Mouse (Mus musculus) liver, embryonic 16.5 days (tissue): Measurements from ENCODE around the gene Phf1. TPM values are rescaled to one million over a fixed set of nuclear protein-coding genes. Genes with fewer than 3 reads are reported as not detected.

ENCODE experiments used
- ATAC-seq: fragments of 200-750 bp; cut with Nextera tagmentation; 2 replicates; pipeline ENCODE4 v1.8.0; 2017; ENCODE audit warnings: low read depth, mild to moderate bottlenecking, moderate number of reproducible peaks, moderate library complexity
- H3K27ac ChIP-seq: fragments of 300-500 bp; sonication (generic); 2 replicates; pipeline ENCODE4 v1.5.1; 2014; ENCODE audit warnings: mild to moderate bottlenecking, low read length
- H3K27me3 ChIP-seq: fragments of 300-500 bp; sonication (generic); 2 replicates; pipeline ENCODE4 v1.6.1; 2014; ENCODE audit warnings: low read depth, low read length, mixed read lengths; ENCODE audit not compliant: control insufficient read depth, insufficient read depth
- H3K36me3 ChIP-seq: fragments of 300-500 bp; sonication (generic); 2 replicates; pipeline ENCODE4 v1.6.1; 2014; ENCODE audit warnings: mild to moderate bottlenecking; ENCODE audit not compliant: control insufficient read depth, insufficient read depth
- H3K4me1 ChIP-seq: fragments of 300-500 bp; sonication (generic); 2 replicates; pipeline ENCODE4 v1.6.1; 2014; ENCODE audit warnings: low read depth, low read length, mixed read lengths; ENCODE audit not compliant: control insufficient read depth
- H3K4me2 ChIP-seq: fragments of 300-500 bp; sonication (generic); 2 replicates; pipeline ENCODE4 v1.6.1; 2014; ENCODE audit warnings: low read depth, low read length, mixed read lengths
- H3K4me3 ChIP-seq: fragments of 300-500 bp; sonication (generic); 2 replicates; pipeline ENCODE4 v1.5.1; 2014; ENCODE audit warnings: low read depth, mild to moderate bottlenecking, low read length
- H3K9ac ChIP-seq: fragments of 300-500 bp; sonication (generic); 2 replicates; pipeline ENCODE4 v1.6.1; 2014; ENCODE audit warnings: low read depth, low read length
- H3K9me3 ChIP-seq: fragments of 300-500 bp; sonication (generic); replicated peaks from 2 replicates; pipeline ENCODE4 v1.6.1; 2016; ENCODE audit warnings: low read length; ENCODE audit not compliant: control insufficient read depth
- WGBS: fragments of 180-500 bp; shearing (Covaris S2); extraction: QIAGEN DNeasy Blood & Tissue Kit; methylation state at CpG from one replicate; pipeline ENCODE4 v1.1.7; 2014; ENCODE audit not compliant: insufficient replicate concordance; 5-methylcytosine and 5-hydroxymethylcytosine counted together
- polyA plus RNA-seq: library from polyadenylated mRNA; unstranded; fragments of >200 nt; fragmentation: Nextera tagmentation; extraction: Ambion mirVana; gene quantifications from 2 replicates; pipeline ENCODE4 v1.2.1, GENCODE M21; 2015

The Phf1 gene
- polyA plus RNA-seq, 1 experiment from 2014 or later = 2.6 TPM

- WGBS = 12% methylated on average over 23 of the region's 23 CpGs
- Histone ChIP-seq H3K9me3 (no peaks in the 10 kb centered on the region), H3K4me2 (peak overlapping the region; percentile 59), H3K4me3 (peak overlapping the region; percentile 30), H3K27me3 (peaks cover 22% of the 10 kb centered on the region), H3K9ac (peak overlapping the region; percentile 38), H3K4me1 (peaks cover 66% of the 10 kb centered on the region), H3K27ac (no peak overlapping the region), H3K36me3 (no peaks in the 10 kb centered on the region)
- no peak for ATAC-seq
These were observed 19.4 kb downstream of the Phf1 start for GRCm38 (mm10) chr17:26951952-26952877.

- no peak overlapping the region for H3K9ac ChIP-seq
- peaks cover 68% of the 10 kb centered on the region for H3K4me1 ChIP-seq
- no peak overlapping the region for H3K4me2 ChIP-seq
These were observed 20.3 kb downstream of the Phf1 start for GRCm38 (mm10) chr17:26953201-26953600.

GRCm38 (mm10) chr17:26953726-26954125, 20.9 kb downstream of the Phf1 start:
- H3K27ac ChIP-seq = no peak overlapping the region
- H3K4me3 ChIP-seq = no peak overlapping the region
- 40% methylated on average over 11 of the region's 16 CpGs for WGBS
- peaks cover 67% of the 10 kb centered on the region for H3K4me1 ChIP-seq
- no peak overlapping the region for H3K9ac ChIP-seq
- no peak overlapping the region for H3K4me2 ChIP-seq
- peaks cover 22% of the 10 kb centered on the region for H3K27me3 ChIP-seq
- H3K36me3 ChIP-seq = no peaks in the 10 kb centered on the region
- no peaks in the 10 kb centered on the region for H3K9me3 ChIP-seq
- ATAC-seq = no peak

More at GRCm38 (mm10) chr17:26953201-26953600, 20.3 kb downstream of the Phf1 start:
- 50% methylated on average over 6 of the region's 6 CpGs for WGBS
- Histone ChIP-seq H3K4me3 (no peak overlapping the region), H3K9me3 (no peaks in the 10 kb centered on the region), H3K27ac (no peak overlapping the region), H3K27me3 (peaks cover 22% of the 10 kb centered on the region), H3K36me3 (no peaks in the 10 kb centered on the region)
- ATAC-seq = no peak

GRCm38 (mm10) chr17:26956309-26956708, 23.5 kb downstream of the Phf1 start:
- no peaks in the 10 kb centered on the region for H3K9me3 ChIP-seq
- WGBS = 53% methylated on average over 5 of the region's 5 CpGs
- peak overlapping the region; percentile 63 for H3K4me2 ChIP-seq
- peaks cover 11% of the 10 kb centered on the region for H3K27me3 ChIP-seq
- H3K4me1 ChIP-seq = peaks cover 57% of the 10 kb centered on the region
- H3K9ac ChIP-seq = peak overlapping the region; percentile 51
- peak overlapping the region; percentile 55 for H3K4me3 ChIP-seq
- H3K36me3 ChIP-seq = no peaks in the 10 kb centered on the region
- no peak for ATAC-seq
- H3K27ac ChIP-seq = peak overlapping the region; percentile 81

GRCm38 (mm10) chr17:26956895-26957294, 24.0 kb downstream of the Phf1 start:
- peak overlapping the region; percentile 55 for H3K4me3 ChIP-seq
- peaks cover 52% of the 10 kb centered on the region for H3K4me1 ChIP-seq
- H3K4me2 ChIP-seq = peak overlapping the region; percentile 63
- 32% methylated on average over 18 of the region's 18 CpGs for WGBS
- peak; percentile 90 for ATAC-seq
- H3K9ac ChIP-seq = peak overlapping the region; percentile 56
- no peaks in the 10 kb centered on the region for H3K36me3 ChIP-seq
- H3K9me3 ChIP-seq = no peaks in the 10 kb centered on the region
- H3K27ac ChIP-seq = peak overlapping the region; percentile 81
- H3K27me3 ChIP-seq = peaks cover 10% of the 10 kb centered on the region

- no peak overlapping the region for H3K4me2 ChIP-seq
- no peak overlapping the region for H3K9ac ChIP-seq
- no peak overlapping the region for H3K27ac ChIP-seq
- 94% methylated on average over 5 of the region's 5 CpGs for WGBS
- H3K4me3 ChIP-seq = no peak overlapping the region
- H3K27me3 ChIP-seq = no peaks in the 10 kb centered on the region; the same call in 1 of the 2 replicates
- ATAC-seq = no peak
- peaks cover 42% of the 10 kb centered on the region for H3K4me1 ChIP-seq
- H3K36me3 ChIP-seq = no peaks in the 10 kb centered on the region
- no peaks in the 10 kb centered on the region for H3K9me3 ChIP-seq
These were observed 25.0 kb downstream of the Phf1 start for GRCm38 (mm10) chr17:26957872-26958271.

- Histone ChIP-seq H3K4me3 (no peak overlapping the region), H3K9ac (no peak overlapping the region), H3K27me3 (no peaks in the 10 kb centered on the region; the same call in 1 of the 2 replicates), H3K27ac (no peak overlapping the region), H3K36me3 (no peaks in the 10 kb centered on the region), H3K9me3 (no peaks in the 10 kb centered on the region), H3K4me1 (peaks cover 40% of the 10 kb centered on the region), H3K4me2 (no peak overlapping the region)
- ATAC-seq = no peak
- 48% methylated on average over 5 of the region's 5 CpGs for WGBS
These were observed 26.0 kb downstream of the Phf1 start for GRCm38 (mm10) chr17:26958880-26959279.

GRCm38 (mm10) chr17:26959815-26960214, 27.0 kb downstream of the Phf1 start:
- no peak for ATAC-seq
- no peak overlapping the region for H3K9ac ChIP-seq
- H3K4me3 ChIP-seq = no peak overlapping the region
- 83% methylated on average over 4 of the region's 4 CpGs for WGBS
- no peaks in the 10 kb centered on the region for H3K27me3 ChIP-seq
- H3K4me1 ChIP-seq = peaks cover 33% of the 10 kb centered on the region
- H3K27ac ChIP-seq = no peak overlapping the region
- no peak overlapping the region for H3K4me2 ChIP-seq
- H3K36me3 ChIP-seq = no peaks in the 10 kb centered on the region
- no peaks in the 10 kb centered on the region for H3K9me3 ChIP-seq

- Histone ChIP-seq H3K27me3 (no peaks in the 10 kb centered on the region), H3K27ac (no peak overlapping the region), H3K9ac (no peak overlapping the region), H3K9me3 (no peaks in the 10 kb centered on the region), H3K4me2 (no peak overlapping the region), H3K36me3 (no peaks in the 10 kb centered on the region), H3K4me3 (no peak overlapping the region), H3K4me1 (peaks cover 16% of the 10 kb centered on the region)
- no peak for ATAC-seq
- 82% methylated on average over 21 of the region's 21 CpGs for WGBS
These were observed 28.9 kb downstream of the Phf1 start for GRCm38 (mm10) chr17:26961572-26962240.
